Mouse (Mus musculus) c-Kit-positive CD71-positive TER-119-negative erythroid progenitor cells, embryonic 14.5 days (primary cell): ENCODE data around the gene Srcin1.

ENCODE experiments used
- DNase-seq: peaks from one replicate; pipeline ENCODE4 v3.0.0-alpha.2; 2013; ENCODE audit warnings: low read depth

Srcin1 gene

GRCm38 (mm10) chr11:97506331-97506730 lies 69.7 kb downstream of the Srcin1 start:
- no peak for DNase-seq

GRCm38 (mm10) chr11:97505784-97506183 lies 70.2 kb downstream of the Srcin1 start:
- no peak for DNase-seq

GRCm38 (mm10) chr11:97502846-97503245 lies 73.1 kb downstream of the Srcin1 start:
- DNase-seq = no peak

GRCm38 (mm10) chr11:97502383-97502782 lies 73.6 kb downstream of the Srcin1 start:
- DNase-seq = no peak

- DNase-seq = no peak
Observed at GRCm38 (mm10) chr11:97500720-97501448, 75.1 kb downstream of the Srcin1 start.

- no peak for DNase-seq
Observed at GRCm38 (mm10) chr11:97499865-97500719, 75.9 kb downstream of the Srcin1 start, which contains the start of gene 4933428G20Rik. TSS of gene 4933428G20Rik (minus strand) at chr11:97500340.

GRCm38 (mm10) chr11:97497543-97497942 lies 78.4 kb downstream of the Srcin1 start:
- no peak for DNase-seq

GRCm38 (mm10) chr11:97492836-97493235 lies 83.2 kb downstream of the Srcin1 start:
- DNase-seq = no peak

- DNase-seq = no peak
Observed at GRCm38 (mm10) chr11:97491640-97492039, 84.3 kb downstream of the Srcin1 start.

GRCm38 (mm10) chr11:97489589-97490324 lies 86.2 kb downstream of the Srcin1 start:
- DNase-seq = peak; percentile 58

- DNase-seq = no peak
Observed at GRCm38 (mm10) chr11:97487656-97488055, 88.3 kb downstream of the Srcin1 start.

GRCm38 (mm10) chr11:97485661-97486060 lies 90.3 kb downstream of the Srcin1 start:
- DNase-seq = no peak

- DNase-seq = no peak
Observed at GRCm38 (mm10) chr11:97479824-97480223, 96.2 kb downstream of the Srcin1 start.

GRCm38 (mm10) chr11:97479085-97479484 lies 96.9 kb downstream of the Srcin1 start:
- no peak for DNase-seq

- no peak for DNase-seq
Observed at GRCm38 (mm10) chr11:97478345-97478744, 97.6 kb downstream of the Srcin1 start.

- no peak for DNase-seq
Observed at GRCm38 (mm10) chr11:97477431-97477830, 98.6 kb downstream of the Srcin1 start.

GRCm38 (mm10) chr11:97476334-97477095 lies 99.5 kb downstream of the Srcin1 start:
- DNase-seq = peak; percentile 58

GRCm38 (mm10) chr11:97471276-97471675 lies 104.7 kb downstream of the Srcin1 start:
- no peak for DNase-seq

- DNase-seq = no peak
Observed at GRCm38 (mm10) chr11:97469828-97470227, 106.2 kb downstream of the Srcin1 start.

GRCm38 (mm10) chr11:97468639-97469287 lies 107.2 kb downstream of the Srcin1 start:
- peak; percentile 83 for DNase-seq
